Mouse (Mus musculus): ENCODE data around the gene Srgap3.

DNA sequence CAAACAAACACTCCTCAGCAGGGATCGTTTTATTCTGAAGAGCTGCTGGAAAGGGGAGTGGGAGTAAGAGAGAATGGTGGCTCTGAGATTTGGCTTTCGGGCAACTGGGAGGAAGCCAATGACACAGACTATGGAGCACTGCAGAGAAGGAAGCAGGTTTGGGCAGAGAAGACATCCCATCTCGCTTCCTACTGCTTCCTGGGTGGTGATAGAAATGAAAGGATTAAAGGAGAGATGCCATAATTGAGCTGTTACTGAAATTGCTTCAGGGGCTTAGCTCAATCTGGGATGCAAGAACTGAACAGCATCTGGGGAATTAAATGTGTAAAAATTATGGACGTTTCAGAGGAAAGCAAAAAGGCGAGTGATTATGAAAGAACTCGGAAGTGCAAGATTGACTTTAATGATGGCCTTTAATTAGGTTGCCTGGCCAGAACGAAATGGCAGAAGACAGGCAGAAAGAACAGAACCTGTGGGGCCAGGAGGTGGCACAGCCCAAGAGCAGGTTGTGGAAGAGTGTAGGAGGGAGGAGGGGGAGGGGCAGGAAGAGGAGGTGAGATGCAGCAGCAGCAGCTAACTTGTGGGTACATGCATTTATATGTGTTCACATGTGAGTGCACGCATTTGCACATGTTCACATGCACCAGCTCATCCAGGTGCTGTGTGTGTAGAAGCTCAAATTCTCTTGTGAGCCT, 126.6 kb downstream of the Srgap3 start:
- TF ChIP-seq TAL1 (IDR thresholded peaks at IDR 0.05; ENCODE audit: low read length) (no peak), GATA1 (IDR thresholded peaks at IDR 0.05; ENCODE audit: low read length) (no peak)

All from erythroblast, embryonic 14.5 days (primary cell).